Mouse (Mus musculus) heart, postnatal 4 days (tissue): ENCODE measurements around the gene Rhbdd3. TPM values are rescaled to one million over a fixed set of nuclear protein-coding genes. Genes with fewer than 3 reads are reported as not detected.
"Not testable (repeated sequence)": the region's sequence is repeated elsewhere in the genome, so short reads cannot be mapped to it uniquely, and the experiment has no call there.

Experiments
- DNase-seq: peaks from one replicate; pipeline ENCODE4 v3.0.0; 2021
- total RNA-seq, 2 experiments: library from RNA; stranded (reverse); gene quantifications; 2 replicates each; pipeline ENCODE4 v1.2.3; 2021

Rhbdd3 gene
- total RNA-seq, 2 experiments from 2014 or later = 19.4 to 20.6 TPM

DNA sequence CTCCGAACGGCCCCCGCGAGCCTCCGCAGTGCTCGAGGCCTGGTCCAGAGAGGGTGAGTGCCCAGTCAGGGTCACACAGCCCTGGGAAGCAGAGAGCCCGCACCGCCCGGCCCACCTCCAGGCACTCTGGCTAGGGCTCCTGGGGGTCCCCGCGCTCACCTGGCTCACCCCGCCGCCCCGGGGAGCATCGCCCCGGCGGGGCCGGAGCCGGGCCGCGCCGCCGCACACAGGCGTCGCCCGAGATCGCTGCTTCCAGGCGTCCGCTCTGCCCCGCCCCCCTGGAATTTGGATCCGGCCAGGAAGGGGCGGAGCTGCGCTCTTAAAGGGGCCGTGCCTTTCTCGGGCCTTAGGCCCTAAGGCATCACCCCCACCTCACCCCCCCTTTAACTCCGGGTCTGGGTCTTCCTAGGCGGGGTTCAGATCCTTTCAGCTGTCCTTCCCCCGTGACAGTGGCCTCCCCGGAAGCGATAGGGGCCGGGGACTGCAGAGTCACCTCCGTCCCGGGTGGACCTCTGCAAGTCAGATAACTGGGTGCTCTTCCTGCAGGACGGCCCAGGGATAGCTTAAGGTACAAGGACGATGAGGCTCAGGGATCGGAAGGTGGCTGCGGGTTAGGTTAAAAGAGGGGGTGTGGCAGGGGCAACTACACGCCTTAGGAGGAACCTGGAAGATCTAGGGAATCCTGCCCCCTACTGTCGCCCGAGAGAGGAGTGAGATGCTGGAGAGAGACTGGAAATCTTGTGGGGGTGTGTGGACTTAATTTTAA, 33.5 kb upstream of the Rhbdd3 start, which contains the start of gene Gas2l1:
Gene Gas2l1, minus strand, starts transcription at position 272 of the 766 bp plus-strand sequence.
- peak; percentile 94 for DNase-seq

DNA sequence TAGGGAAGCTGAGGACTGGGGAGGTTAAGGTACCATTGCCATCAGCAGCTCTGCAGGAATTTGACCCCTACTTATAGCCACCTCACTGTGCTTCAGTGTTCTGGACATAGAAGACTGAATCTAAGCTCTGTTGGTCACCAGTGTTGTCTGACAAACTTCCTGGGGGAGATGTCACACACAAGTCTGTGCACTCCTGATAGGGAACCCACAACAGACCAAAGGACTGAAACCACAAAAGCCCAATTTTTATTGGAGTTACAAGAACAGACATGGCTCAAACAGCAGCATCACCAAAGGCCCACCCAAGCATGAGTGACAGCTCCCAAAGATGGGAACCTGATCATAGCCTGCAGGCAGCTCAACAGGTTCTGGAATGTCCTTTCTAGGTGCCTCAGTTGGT, 31.7 kb upstream of the Rhbdd3 start:
- DNase-seq = no peak

DNA sequence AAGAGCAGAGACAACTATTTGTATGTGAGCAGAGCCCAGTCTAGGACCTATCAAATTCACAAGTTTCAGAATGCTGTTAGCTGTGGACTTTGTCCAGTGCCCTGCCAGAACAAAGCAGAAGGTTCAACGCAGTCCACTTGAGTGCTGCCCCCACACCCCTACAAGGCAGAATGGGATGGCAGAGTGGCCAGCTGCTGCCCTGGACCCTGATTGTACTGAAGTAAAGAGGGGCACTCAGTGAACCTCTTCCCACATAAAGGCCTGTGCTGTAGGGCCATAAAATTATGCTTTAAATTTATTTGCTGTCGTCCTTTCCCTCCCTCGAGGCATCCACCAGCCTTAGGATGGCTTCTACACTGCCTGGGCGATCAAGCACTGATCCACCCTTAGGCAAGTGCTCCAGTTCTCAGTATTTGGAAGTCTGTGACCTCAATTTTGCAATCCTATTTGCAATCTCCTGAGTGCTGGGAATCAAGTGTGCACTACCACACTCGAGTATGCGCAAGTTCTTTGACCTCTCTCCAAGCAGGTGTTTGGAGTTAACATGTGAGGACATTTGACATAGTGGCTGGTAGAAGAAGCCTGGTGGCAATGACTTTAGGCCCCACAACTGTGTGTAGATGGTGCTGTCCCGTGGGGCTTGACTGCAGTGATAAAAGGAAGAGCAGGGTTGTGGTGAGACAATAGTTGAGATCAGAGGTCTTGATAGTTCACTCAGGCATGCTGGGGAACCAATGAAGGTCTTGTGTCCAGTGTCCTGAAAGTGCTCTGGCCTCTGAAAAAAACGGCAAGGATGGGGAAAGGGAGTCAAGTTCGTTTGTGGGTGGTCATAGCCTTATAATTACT, 30.4 kb upstream of the Rhbdd3 start:
- DNase-seq = no peak

DNA sequence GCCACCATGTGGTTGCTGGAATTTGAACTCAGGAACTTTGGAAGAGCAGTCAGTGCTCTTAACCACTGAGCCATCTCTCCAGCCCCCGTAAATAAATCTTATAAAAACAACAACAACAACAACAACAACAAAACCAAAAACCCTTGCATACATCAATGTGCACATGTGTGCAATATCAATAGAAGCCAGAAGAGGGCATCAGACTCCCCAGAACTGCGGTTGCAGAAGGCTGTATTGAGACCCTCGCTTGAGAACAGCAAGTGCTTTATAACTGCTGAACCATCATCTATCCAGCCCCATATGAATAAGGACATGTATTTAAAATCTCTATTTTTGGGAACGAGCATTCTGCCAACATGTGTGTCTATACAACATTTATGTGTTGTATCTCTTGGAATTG, 23.8 kb upstream of the Rhbdd3 start:
- peak; percentile 43 for DNase-seq

DNA sequence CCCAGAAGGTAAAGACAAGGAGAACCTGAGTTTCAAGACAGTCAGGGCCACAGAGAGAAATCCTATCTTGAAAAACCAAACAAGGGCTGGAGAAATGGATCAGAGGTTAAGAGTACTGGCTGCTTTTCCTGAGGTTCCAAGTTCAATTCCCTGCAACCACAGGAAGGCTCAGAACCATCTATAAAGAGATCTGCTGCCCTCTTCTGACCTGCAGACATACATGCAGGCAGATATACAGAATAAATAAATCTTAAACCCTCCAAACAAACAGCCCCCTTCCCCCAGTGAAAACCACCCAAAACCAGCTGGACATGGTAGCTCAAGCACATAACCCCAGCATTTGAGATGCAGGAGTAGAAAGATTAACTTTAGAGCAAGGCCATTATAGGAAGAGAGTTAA, 23.0 kb upstream of the Rhbdd3 start:
- no peak for DNase-seq

DNA sequence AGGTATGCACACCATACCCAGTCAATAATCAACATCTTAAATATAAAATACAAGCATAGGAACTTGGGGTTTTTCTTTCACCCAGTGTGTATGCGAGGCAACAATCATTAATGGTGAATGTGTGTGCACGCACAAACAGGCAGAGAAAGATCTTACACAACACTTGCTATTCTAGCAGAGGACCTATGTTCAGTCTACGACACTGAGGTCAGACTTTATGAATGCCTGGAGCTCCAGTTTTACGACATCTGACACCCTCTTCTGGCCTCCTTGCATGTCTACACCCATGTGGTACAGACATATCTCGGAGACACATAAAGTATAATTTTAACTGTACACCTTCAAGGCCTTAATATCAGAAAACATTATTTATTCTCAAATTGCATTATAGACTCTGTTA, 21.9 kb upstream of the Rhbdd3 start:
- DNase-seq = not testable (repeated sequence)

DNA sequence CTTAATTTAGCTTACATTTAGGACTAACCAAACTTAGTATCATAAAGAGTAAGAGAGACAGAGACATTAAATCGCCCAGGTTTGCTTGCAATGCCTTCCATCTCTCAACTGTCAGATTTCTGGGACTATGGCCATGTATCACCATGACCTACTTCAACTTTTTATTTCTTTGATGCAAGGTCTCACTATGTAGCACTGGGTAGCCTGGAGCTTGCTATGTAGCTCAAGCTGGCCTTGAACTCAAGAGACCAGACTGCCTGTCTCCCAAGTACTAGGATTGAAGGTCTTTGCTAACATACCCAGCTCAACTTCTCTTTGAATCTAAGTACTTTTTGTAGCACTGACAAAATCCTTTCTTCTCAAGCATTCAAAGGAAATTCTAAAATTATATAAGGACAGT, 9.6 kb upstream of the Rhbdd3 start:
- no peak for DNase-seq

DNA sequence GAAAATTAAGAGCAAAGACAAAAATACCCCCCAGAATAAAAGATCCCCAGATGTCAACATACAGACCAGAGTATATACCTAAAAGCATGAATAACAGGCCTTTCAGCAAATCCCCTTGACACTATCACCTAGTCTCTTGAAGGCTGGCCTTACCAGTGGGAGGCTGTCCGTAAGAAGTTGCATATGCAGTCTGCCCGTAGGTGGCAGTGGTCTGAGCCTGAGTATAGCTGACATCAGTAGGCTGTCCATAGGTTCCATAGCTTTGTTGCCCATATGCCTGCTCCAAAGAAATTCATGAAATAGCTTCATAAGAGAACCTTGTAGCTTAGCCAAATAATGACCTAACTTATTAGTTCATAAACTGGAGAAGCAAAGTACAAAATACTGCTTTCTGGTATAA, 7.0 kb upstream of the Rhbdd3 start:
- no peak for DNase-seq

DNA sequence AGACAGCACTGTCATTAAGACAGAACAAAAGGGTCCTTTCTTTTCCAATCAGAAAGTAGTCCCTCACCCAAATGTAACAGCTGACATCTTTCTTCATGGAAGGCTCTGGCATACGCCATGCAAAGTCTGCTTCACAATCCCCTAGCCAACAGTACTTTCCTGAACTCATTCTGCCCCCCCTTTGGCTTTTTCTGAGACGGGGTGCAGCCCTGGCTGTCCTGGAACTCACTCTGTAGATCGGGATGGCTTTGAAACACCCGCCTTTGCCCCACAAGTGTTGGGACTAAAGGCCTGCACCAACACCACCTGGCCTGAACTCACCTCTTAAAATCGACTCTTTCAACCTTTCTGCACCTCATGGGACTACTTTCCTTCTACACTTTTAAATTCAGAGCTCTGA, 2.8 kb upstream of the Rhbdd3 start:
- DNase-seq = no peak

DNA sequence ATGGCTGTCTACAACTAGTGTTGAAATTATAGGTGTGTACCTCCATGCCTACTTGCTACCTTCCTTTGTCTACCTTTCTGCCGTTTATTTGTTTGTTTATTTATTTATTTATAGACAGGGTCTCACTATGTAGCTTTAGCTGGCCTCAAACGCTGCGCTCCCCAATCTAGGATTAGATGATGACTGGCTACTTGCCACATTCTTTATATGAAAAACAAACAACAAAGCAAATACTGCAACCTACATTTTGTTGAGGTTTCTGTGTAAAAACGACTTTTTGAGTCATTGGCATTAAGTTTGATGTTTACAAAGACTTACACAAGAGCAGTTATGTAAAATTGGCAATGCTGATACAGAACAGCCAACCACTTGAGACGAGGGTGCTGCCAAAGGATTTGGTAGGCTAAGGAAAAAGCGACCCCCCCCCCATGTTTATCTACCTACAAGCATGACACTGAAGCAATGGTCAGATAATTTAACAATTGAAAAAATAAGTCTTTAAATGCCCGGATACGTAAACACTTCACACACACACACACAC, 2.2 kb upstream of the Rhbdd3 start:
- no peak for DNase-seq

DNA sequence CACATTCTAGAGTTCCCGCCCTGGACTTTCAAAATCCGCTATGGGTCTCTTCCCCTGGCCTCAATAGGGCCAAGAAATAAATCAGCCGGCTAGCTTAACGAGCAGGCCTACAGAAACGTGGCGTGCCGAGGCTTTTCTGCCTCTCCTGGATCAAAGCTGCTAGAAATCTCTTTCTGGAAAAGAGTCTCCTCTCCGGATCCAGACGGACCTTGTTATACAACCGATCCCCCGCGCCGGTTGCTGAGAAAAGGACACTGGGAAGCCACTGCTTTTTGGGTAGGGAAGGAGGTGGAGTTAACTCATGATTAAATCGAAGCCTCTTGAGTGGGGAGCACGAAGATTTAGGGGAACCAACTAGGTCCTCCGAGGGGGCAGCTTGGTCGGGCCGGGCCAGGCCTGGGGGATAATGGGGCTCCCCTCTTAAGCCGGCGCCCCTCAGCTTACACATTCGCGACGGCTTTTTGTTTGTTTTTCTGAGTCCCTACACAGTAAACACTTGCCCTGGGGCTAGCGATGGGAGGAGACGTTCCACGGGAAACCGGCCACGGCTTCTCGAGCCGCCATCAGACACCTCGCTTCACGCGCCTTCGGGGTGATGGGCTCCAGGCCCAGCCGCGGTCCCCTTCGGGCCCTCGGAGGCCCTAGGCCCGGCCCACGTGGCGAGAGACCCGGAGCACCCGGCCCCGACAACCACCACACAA, 541 bp upstream of the Rhbdd3 start:
- DNase-seq = peak; percentile 40

DNA sequence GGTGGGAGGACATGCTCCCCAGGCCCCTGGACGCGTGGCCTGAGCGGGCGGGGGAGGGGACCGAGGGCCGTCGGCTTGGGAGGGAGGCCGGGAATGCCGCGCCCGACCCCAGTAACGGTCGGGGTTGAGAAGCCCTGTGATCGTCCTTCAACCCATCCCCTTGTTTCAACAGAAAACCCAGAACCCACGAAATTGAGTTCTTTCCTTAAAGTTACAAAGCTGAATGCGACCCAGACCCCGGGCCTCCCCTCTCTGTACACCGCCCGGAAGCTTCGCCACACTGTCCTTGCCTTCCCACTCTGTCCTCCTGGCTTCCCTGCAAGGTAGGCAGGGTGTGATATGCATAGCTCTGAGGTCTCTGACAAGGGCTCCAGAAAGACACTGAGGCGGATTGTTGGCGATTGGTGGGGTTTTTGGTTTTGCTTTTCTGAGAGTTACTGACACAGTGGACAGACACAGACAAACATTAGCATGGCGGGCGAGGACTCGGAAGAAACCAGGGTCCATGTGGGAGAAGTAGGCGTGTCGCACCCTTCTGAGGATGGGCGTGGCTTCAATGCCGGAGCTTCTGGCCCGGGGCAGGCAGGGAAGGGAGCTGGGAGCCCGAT, 954 bp downstream of the Rhbdd3 start:
- peak; percentile 87 for DNase-seq

DNA sequence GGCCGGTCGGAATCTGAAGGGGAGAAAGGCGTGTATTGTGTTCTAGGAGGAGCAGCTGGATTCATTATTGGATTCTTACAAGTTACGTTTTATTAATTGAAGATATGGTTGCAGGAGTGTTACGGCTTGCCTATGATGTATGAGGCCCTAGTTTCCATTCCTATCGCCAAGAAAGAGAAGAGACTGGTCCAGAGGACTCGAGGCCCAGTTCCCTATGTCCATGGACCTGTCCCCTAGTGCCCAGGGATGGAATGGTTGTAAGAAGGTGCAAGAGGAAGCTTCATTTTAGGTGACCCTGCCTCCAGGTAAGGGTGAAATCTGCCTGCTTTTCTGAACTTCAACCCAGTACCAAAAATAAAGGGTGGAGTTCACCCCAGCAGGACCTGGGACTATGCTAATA, 1.6 kb downstream of the Rhbdd3 start:
- DNase-seq = no peak

DNA sequence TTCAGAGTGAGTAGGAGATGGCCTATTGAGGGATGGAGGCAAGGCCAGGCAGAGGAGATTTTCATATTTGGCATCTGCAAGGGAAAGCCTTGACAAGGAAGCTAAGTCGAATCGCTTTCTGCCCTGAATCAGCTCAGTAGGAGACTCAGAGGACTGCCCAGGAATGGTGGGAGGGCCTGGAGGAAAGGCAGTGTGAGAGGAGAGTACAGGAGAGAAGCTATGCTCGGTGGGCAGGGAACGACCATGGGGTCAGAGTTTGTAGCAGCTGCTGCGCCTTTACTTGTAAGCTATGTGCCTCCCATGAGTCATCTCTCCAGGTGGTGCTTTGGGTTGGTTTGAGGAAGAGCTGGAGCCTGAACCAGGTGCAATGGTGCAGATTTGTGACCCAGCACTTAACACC, 2.1 kb downstream of the Rhbdd3 start:
- no peak for DNase-seq

DNA sequence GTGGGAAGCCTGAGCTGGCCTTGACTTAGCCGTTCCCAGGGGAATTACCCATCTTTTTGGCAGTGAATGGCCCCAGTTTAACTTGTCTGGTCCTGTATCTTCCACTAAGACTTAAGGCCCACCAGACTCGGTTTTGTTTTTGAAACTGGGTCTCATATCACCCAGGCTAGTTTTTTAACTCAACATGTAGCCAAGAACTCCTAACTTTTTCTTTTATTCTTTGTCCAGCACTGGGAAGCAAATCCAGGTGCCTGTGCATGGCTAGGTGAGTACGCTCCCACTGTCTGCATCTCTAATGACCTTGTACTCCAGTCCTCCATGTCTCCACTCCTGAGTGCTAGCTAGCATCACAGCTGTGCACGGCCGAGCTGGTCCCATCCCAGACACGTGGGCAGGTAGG, 2.9 kb downstream of the Rhbdd3 start:
- peak; percentile 5 for DNase-seq

DNA sequence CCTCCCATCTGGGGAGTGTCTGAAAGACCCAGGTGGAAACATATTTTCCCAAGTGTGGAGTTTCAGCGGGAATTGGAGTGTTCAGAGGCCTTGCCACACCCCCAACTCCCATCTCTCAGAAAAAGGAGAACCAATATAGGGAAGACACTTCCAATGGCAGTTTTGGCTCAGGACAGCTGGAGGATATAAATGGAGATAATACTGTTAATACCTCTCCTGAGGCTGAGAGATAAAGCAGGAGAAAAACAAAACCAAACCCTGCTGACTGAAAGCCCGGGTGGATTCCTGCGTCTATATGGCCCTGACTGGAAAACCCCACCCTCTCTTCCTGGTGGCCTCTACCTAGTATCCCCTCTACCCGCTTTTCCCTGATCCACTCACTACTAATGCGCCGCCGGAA, 3.7 kb downstream of the Rhbdd3 start:
- no peak for DNase-seq

DNA sequence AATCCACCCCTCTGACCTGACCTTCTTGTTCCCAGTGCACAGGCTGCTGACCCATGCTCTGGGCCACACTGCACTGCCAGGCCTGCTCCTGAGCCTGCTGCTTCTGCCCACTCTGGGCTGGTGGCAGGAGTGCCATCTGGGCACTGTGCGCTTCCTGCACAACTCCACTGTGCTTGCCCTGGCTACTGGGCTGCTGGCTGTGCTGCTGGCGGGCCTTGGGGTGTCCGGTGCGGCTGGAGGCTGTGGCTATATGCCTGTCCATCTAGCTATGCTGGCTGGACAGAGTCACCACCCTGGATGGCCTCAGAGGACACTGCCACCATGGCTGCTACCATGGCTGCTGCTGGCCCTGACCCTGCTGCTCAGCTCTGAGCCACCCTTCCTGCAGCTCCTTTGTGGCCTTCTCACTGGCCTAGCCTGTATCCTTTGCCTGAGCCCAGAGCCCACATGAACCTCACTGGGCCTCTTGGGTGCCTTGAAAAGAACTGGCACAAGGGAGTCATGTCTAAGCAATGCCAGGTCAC, 5.3 kb downstream of the Rhbdd3 start:
- DNase-seq = peak; percentile 3

DNA sequence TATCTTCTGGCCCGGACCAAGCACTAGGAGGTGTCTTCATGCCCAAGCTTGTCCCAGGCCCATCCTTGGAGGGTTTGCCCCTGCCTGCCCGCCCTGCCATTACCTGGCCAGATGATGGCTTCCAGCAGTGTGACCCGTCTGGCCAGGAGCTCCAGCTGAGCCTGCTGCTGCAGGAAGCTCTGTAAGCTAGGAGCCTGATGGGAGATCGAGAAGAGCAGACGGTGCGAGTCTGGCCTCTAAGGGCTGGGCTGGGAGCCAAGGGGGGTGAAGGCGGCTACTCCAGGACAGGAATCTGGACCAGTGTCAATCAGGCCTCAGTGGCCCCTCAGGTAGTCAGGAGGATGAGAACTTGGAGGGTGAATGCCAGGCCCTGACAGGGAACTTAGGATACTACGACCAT, 10.7 kb downstream of the Rhbdd3 start:
- DNase-seq = no peak

DNA sequence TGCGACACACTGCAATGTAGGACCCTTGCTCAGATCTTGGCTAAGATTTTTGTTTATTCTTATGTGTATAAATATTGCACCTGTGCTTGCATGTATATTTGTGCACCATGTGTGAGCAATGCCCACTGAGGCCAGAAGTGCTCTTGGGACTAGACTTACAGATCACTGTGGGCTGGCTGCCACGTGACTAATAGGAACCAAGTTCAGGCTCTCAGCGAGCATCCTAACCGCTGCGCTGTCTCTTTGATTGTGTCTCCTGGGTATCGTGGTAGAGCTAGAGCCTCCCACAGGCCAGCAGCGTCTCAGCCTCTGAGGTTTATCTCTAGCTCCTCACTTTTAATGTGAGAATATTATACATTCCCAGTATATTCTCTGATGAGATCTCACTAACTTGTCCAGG, 14.9 kb downstream of the Rhbdd3 start:
- DNase-seq = no peak

DNA sequence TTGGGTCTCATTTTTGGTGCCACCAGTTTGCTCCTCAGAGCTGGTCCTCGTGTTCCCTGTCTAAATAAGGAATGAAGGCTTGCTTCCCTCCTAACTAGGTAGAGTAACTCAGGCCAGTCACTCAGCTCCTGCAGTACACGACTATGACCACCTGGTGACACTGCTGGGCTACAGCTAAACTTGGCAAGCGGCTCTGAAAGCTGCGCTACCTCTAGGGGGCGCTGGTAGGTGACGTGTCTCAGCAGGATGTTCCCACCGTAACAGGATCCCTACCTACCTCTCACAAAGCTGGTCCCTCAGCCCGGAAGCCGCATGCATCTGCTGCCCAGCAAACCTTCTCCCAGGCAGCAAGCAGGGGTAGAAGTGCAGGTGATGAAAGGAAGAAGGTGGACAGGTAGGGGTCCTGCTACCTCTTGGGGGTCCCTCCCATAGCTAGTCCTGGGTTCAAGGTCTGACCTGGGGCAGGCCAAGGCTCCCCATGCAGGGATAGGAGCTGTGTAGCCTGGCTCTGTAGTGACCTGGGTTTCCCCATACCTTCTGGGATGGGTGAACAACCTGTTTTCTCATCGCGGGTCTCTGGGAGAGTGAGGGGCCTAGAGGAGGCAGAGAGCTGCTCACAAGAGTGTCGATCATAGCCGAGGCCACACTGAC, 16.3 kb downstream of the Rhbdd3 start:
- peak; percentile 94 for DNase-seq

DNA sequence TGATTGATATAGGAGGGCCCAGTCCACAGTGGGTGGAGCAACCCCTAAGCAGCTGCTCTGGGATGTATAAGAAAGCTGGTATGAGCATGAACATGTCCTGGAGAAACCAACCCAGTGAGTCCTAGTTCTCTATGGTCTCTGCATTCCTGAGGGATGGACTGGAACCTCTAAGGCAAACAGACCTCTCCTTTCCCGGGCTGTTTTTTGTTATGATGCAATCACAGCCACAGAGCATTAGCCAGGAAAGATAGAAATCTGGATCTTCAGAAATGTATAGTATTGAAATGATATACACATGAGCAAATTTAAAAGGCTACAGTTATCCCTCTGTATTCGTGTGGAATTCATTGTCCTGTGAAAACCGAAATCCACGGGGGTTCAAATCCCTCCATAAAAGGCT, 27.0 kb downstream of the Rhbdd3 start:
- no peak for DNase-seq

DNA sequence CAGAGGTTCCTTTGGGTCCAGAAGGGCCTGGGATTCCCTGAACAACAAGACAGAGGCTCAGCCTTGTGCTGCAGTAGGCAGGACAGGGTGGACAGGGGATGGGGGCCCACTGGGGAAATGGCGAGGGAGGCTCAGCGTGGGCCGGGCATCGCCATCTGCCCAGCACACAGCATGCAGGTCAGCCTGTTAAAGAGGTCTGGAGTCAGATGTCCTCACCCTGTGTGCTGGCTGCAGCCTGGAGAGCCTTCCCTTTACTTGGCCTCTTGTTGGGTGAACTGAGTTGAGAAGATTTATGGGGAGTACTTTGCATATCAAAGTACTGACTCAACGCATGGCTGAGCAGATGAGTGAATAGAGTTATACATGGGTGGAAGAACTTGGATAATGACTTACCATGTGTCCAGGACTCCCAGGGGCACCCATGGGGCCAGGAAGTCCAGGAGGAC, 30.3 kb downstream of the Rhbdd3 start:
- DNase-seq = no peak
